Mouse (Mus musculus) bone marrow, adult 2 months (tissue): ENCODE data around the gene Bcas1.

Experiments used
- CTCF ChIP-seq: fragments of 200-500 bp; IDR thresholded peaks from 2 replicates; pipeline ENCODE4 v1.5.1; 2011; ENCODE audit warnings: low read length, control low read depth; ENCODE audit not compliant: control insufficient read depth, insufficient read depth
- POLR2A ChIP-seq: fragments of 200-500 bp; IDR thresholded peaks from 2 replicates; pipeline ENCODE4 v1.6.1; 2011; ENCODE audit warnings: low read depth, mild to moderate bottlenecking, control low read depth, low read length, borderline replicate concordance; ENCODE audit not compliant: control insufficient read depth

- TF ChIP-seq POLR2A (no peak), CTCF (no peak)
Observed at GRCm38 (mm10) chr2:170428966-170429365, 1.3 kb upstream of the Bcas1 start.
